Mouse (Mus musculus) A20 (cell line): Measurements from ENCODE around the gene Amot.

Experiments
- DNase-seq: peaks from one replicate; pipeline ENCODE4 v3.0.0-alpha.2; 2011; ENCODE audit warnings: low read depth, low spot score

Gene Amot

GRCm38 (mm10) chrX:145482383-145482782 is 22.6 kb downstream of the Amot start:
- no peak for DNase-seq

- no peak for DNase-seq
These were observed 25.0 kb downstream of the Amot start for GRCm38 (mm10) chrX:145479942-145480341.

- DNase-seq, result no peak
These were observed 27.2 kb downstream of the Amot start for GRCm38 (mm10) chrX:145477725-145478194.

GRCm38 (mm10) chrX:145477003-145477724 is 27.8 kb downstream of the Amot start:
- DNase-seq, result no peak

GRCm38 (mm10) chrX:145468264-145468663 is 36.7 kb downstream of the Amot start:
- no peak for DNase-seq

- DNase-seq, result no peak
These were observed 41.5 kb downstream of the Amot start for GRCm38 (mm10) chrX:145463524-145463923.

GRCm38 (mm10) chrX:145461339-145461738 is 43.6 kb downstream of the Amot start:
- no peak for DNase-seq

GRCm38 (mm10) chrX:145456251-145456650 is 48.7 kb downstream of the Amot start:
- DNase-seq, result no peak

- no peak for DNase-seq
These were observed 49.4 kb downstream of the Amot start for GRCm38 (mm10) chrX:145455629-145456028.

GRCm38 (mm10) chrX:145454828-145455227 is 50.2 kb downstream of the Amot start:
- DNase-seq, result no peak

- DNase-seq, result no peak
These were observed 63.5 kb downstream of the Amot start for GRCm38 (mm10) chrX:145441526-145441925.

GRCm38 (mm10) chrX:145433652-145434051 is 71.3 kb downstream of the Amot start:
- no peak for DNase-seq

GRCm38 (mm10) chrX:145430836-145431570 is 74.0 kb downstream of the Amot start:
- no peak for DNase-seq

- DNase-seq, result no peak
These were observed 76.2 kb downstream of the Amot start for GRCm38 (mm10) chrX:145428811-145429210.

- DNase-seq, result no peak
These were observed 81.0 kb downstream of the Amot start for GRCm38 (mm10) chrX:145424026-145424425.

GRCm38 (mm10) chrX:145414319-145414718 is 90.7 kb downstream of the Amot start:
- no peak for DNase-seq

- DNase-seq, result no peak
These were observed 93.6 kb downstream of the Amot start for GRCm38 (mm10) chrX:145411425-145411824.

GRCm38 (mm10) chrX:145406052-145406451 is 98.9 kb downstream of the Amot start:
- no peak for DNase-seq

GRCm38 (mm10) chrX:145401926-145402325 is 103.1 kb downstream of the Amot start:
- DNase-seq, result no peak

GRCm38 (mm10) chrX:145399236-145399635 is 105.7 kb downstream of the Amot start:
- DNase-seq, result peak; percentile 14
